ENCODE assay signal across 11 mouse cellular contexts in genomic region chr14:121730966-121731365, GRCm38 (mm10).
DNase-seq lines count a peak whose midpoint lies in the region; ATAC-seq lines count a peak whose summit lies in the region.
"Had no signal": no experiment of that assay in that cellular context is flagged by ENCODE, and none has a peak within 500 bp of the region (broad histone marks: within the 10 kb centered on the region; RNA-seq: fewer than 3 reads in every experiment).

No protein-coding gene starts in this region.

- H3K4me2 ChIP-seq in hindbrain, embryonic 13.5 days: no peak overlapping the region
- peak overlapping the region; percentile 13; the same call in 1 of the 2 replicates for H3K4me2 ChIP-seq in liver, embryonic 12.5 days
- H3K4me2 ChIP-seq in intestine, embryonic 15.5 days (replicated peaks): no peak overlapping the region
- no peak overlapping the region for H3K4me2 ChIP-seq in midbrain, embryonic 16.5 days (ENCODE audit: low read length)

- ATAC-seq in hindbrain, embryonic 13.5 days (ENCODE audit: low FRiP score): no peak
- 0 out of 2 replicates have a peak, but pooled peaks have one; percentile 6 for ATAC-seq in liver, embryonic 12.5 days
- peak; percentile 26; the same call in 1 of the 2 replicates for ATAC-seq in intestine, embryonic 15.5 days
- peak; percentile 46; the same call in 1 of the 2 replicates for ATAC-seq in midbrain, embryonic 16.5 days

- no peak overlapping the region for H3K9ac ChIP-seq in hindbrain, embryonic 13.5 days
- H3K9ac ChIP-seq in liver, embryonic 12.5 days: no peak overlapping the region
- no peak overlapping the region for H3K9ac ChIP-seq in intestine, embryonic 15.5 days
- no peak overlapping the region for H3K9ac ChIP-seq in midbrain, embryonic 16.5 days (ENCODE audit: low read depth, low read length)

- no peaks in the 10 kb centered on the region for H3K9me3 ChIP-seq in hindbrain, embryonic 10.5 days
- no peaks in the 10 kb centered on the region for H3K9me3 ChIP-seq in hindbrain, embryonic 13.5 days
- H3K9me3 ChIP-seq in liver, embryonic 12.5 days (replicated peaks): no peaks in the 10 kb centered on the region
- H3K9me3 ChIP-seq in intestine, embryonic 15.5 days: no peaks in the 10 kb centered on the region
- H3K9me3 ChIP-seq in midbrain, embryonic 16.5 days (replicated peaks; ENCODE audit: control insufficient read depth, low read length, poor library complexity, severe bottlenecking): no peaks in the 10 kb centered on the region

- H3K36me3 ChIP-seq in hindbrain, embryonic 10.5 days: no peaks in the 10 kb centered on the region
- H3K36me3 ChIP-seq in hindbrain, embryonic 13.5 days: no peaks in the 10 kb centered on the region
- H3K36me3 ChIP-seq in liver, embryonic 12.5 days: no peaks in the 10 kb centered on the region
- H3K36me3 ChIP-seq in intestine, embryonic 15.5 days: no peaks in the 10 kb centered on the region
- H3K36me3 ChIP-seq in midbrain, embryonic 16.5 days (ENCODE audit: control insufficient read depth, insufficient read depth, low read length): no peaks in the 10 kb centered on the region

- peaks cover 15% of the 10 kb centered on the region for H3K4me1 ChIP-seq in hindbrain, embryonic 10.5 days (replicated peaks)
- no peaks in the 10 kb centered on the region for H3K4me1 ChIP-seq in hindbrain, embryonic 13.5 days (replicated peaks)
- H3K4me1 ChIP-seq in liver, embryonic 12.5 days: peaks cover 23% of the 10 kb centered on the region
- peaks cover 15% of the 10 kb centered on the region for H3K4me1 ChIP-seq in intestine, embryonic 15.5 days (replicated peaks)
- H3K4me1 ChIP-seq in midbrain, embryonic 16.5 days (ENCODE audit: control insufficient read depth, insufficient read depth, low read length): peaks cover 11% of the 10 kb centered on the region

- DNase-seq in hindbrain, embryonic 10.5 days (ENCODE audit: low spot score): no peak
- DNase-seq in liver (no peak), MN1 (ENCODE audit: low spot score) (no peak)
- no peak for DNase-seq in cerebellum, postnatal 36 days
- DNase-seq: lung, postnatal 14 days; right cerebral cortex, postnatal 25 days had no signal

- H3K27ac ChIP-seq in hindbrain, embryonic 10.5 days: peak overlapping the region; percentile 9; the same call in 1 of the 2 replicates
- no peak overlapping the region for H3K27ac ChIP-seq in hindbrain, embryonic 13.5 days
- H3K27ac ChIP-seq in liver, embryonic 12.5 days: no peak overlapping the region
- H3K27ac ChIP-seq in intestine, embryonic 15.5 days: no peak overlapping the region
- no peak overlapping the region for H3K27ac ChIP-seq in midbrain, embryonic 16.5 days (ENCODE audit: low read length)
- H3K27ac ChIP-seq: layer of hippocampus, adult 2 months had no signal

- WGBS in hindbrain, embryonic 10.5 days: 81% methylated on average over 3 of the region's 3 CpGs
- WGBS in hindbrain, embryonic 13.5 days: 83% methylated on average over 3 of the region's 3 CpGs
- WGBS in liver, embryonic 12.5 days (ENCODE audit: insufficient replicate concordance): 37% methylated on average over 3 of the region's 3 CpGs
- WGBS in intestine, embryonic 15.5 days: 83% methylated on average over 2 of the region's 3 CpGs
- 84% methylated on average over 3 of the region's 3 CpGs for WGBS in midbrain, embryonic 16.5 days

- H3K4me3 ChIP-seq in hindbrain, embryonic 10.5 days: no peak overlapping the region
- H3K4me3 ChIP-seq in hindbrain, embryonic 13.5 days: no peak overlapping the region
- no peak overlapping the region for H3K4me3 ChIP-seq in liver, embryonic 12.5 days
- H3K4me3 ChIP-seq in intestine, embryonic 15.5 days (replicated peaks): no peak overlapping the region
- no peak overlapping the region for H3K4me3 ChIP-seq in midbrain, embryonic 16.5 days (ENCODE audit: low read depth, low read length)
- H3K4me3 ChIP-seq: layer of hippocampus, adult 2 months had no signal

- H3K27me3 ChIP-seq in hindbrain, embryonic 10.5 days (ENCODE audit: insufficient read depth, poor library complexity, severe bottlenecking): no peaks in the 10 kb centered on the region
- H3K27me3 ChIP-seq in hindbrain, embryonic 13.5 days: no peaks in the 10 kb centered on the region
- no peaks in the 10 kb centered on the region for H3K27me3 ChIP-seq in liver, embryonic 12.5 days (replicated peaks)
- H3K27me3 ChIP-seq in intestine, embryonic 15.5 days (replicated peaks): no peaks in the 10 kb centered on the region
- H3K27me3 ChIP-seq in midbrain, embryonic 16.5 days (ENCODE audit: control insufficient read depth, insufficient read depth, low read depth, low read length): no peaks in the 10 kb centered on the region
